Mouse (Mus musculus) small intestine, adult 2 months (tissue): Measurements from ENCODE around the gene Hmga2. TPM values are rescaled to one million over a fixed set of nuclear protein-coding genes. Genes with fewer than 3 reads are reported as not detected.
A peak's percentile ranks its signal among the peaks of the same experiment; 100 is the strongest.

Experiments used
- H3K27ac ChIP-seq: fragments of 200-500 bp; 2 replicates; pipeline ENCODE4 v1.5.1; 2012; ENCODE audit warnings: low read depth, low read length, control low read depth, inconsistent platforms; ENCODE audit not compliant: insufficient read depth
- H3K27me3 ChIP-seq: fragments of 200-500 bp; 2 replicates; pipeline ENCODE4 v1.6.1; 2012; ENCODE audit warnings: mild to moderate bottlenecking, moderate library complexity, low read length, inconsistent platforms; ENCODE audit not compliant: control insufficient read depth, insufficient read depth
- H3K36me3 ChIP-seq: fragments of 200-500 bp; 2 replicates; pipeline ENCODE4 v1.6.1; 2012; ENCODE audit warnings: mild to moderate bottlenecking, low read length, control low read depth, inconsistent platforms; ENCODE audit not compliant: control insufficient read depth, insufficient read depth
- H3K4me1 ChIP-seq: fragments of 200-500 bp; 2 replicates; pipeline ENCODE4 v1.6.1; 2012; ENCODE audit warnings: low read length, inconsistent platforms, mixed read lengths; ENCODE audit not compliant: control insufficient read depth, insufficient read depth, insufficient read length
- H3K4me3 ChIP-seq: fragments of 200-500 bp; 2 replicates; pipeline ENCODE4 v1.5.1; 2012; ENCODE audit warnings: low read depth, mild to moderate bottlenecking, control low read depth, inconsistent platforms, low read length, moderate library complexity
- CTCF ChIP-seq: fragments of 200-500 bp; IDR thresholded peaks from 2 replicates; pipeline ENCODE4 v1.5.1; 2012; ENCODE audit warnings: low read depth, mild to moderate bottlenecking, control low read depth, inconsistent platforms, low read length, moderate library complexity, mixed read lengths; ENCODE audit not compliant: insufficient replicate concordance, insufficient read length; ENCODE audit errors: extremely low read depth
- POLR2A ChIP-seq: fragments of 200-500 bp; IDR thresholded peaks from 2 replicates; pipeline ENCODE4 v1.6.1; 2012; ENCODE audit warnings: low read depth, mild to moderate bottlenecking, control low read depth, inconsistent platforms, low read length, moderate library complexity
- WGBS: fragments of 180-500 bp; shearing (Covaris S2); methylation state at CpG from one replicate; pipeline ENCODE4 v1.1.7; 2018; 5-methylcytosine and 5-hydroxymethylcytosine counted together
- polyA plus RNA-seq: library from polyadenylated mRNA; depleted of rRNA; stranded (reverse); fragments of >200 nt; gene quantifications from 2 replicates; pipeline ENCODE4 v1.2.3, GENCODE M21; 2012

Gene Hmga2
- polyA plus RNA-seq, 1 experiment = 1.1 TPM

GRCm38 (mm10) chr10:120394740-120395139 is 81.5 kb downstream of the Hmga2 start:
- Histone ChIP-seq H3K36me3 (no peaks in the 10 kb centered on the region), H3K27me3 (no peaks in the 10 kb centered on the region), H3K4me3 (no peak overlapping the region), H3K4me1 (peaks cover 6% of the 10 kb centered on the region; the same call in 1 of the 2 replicates), H3K27ac (no peak overlapping the region)
- WGBS = 79% methylated on average over 9 of the region's 9 CpGs
- TF ChIP-seq POLR2A = no peak

GRCm38 (mm10) chr10:120391971-120392716 is 84.1 kb downstream of the Hmga2 start:
- TF ChIP-seq POLR2A (no peak), CTCF (no peak)
- no peaks in the 10 kb centered on the region for H3K27me3 ChIP-seq
- no peak overlapping the region for H3K4me3 ChIP-seq
- H3K36me3 ChIP-seq = no peaks in the 10 kb centered on the region
- WGBS = 31% methylated on average over 14 of the region's 14 CpGs
- H3K4me1 ChIP-seq = peaks cover 6% of the 10 kb centered on the region; the same call in 1 of the 2 replicates
- H3K27ac ChIP-seq = peak overlapping the region; percentile 42; the same call in 1 of the 2 replicates

- Histone ChIP-seq H3K4me1 (peaks cover 6% of the 10 kb centered on the region; the same call in 1 of the 2 replicates), H3K27ac (peak overlapping the region; percentile 94), H3K27me3 (no peaks in the 10 kb centered on the region), H3K36me3 (no peaks in the 10 kb centered on the region), H3K4me3 (peak overlapping the region; percentile 61)
- TF ChIP-seq POLR2A (no peak), CTCF (no peak)
- WGBS = 24% methylated on average over 28 of the region's 28 CpGs
These were observed 85.1 kb downstream of the Hmga2 start for GRCm38 (mm10) chr10:120390912-120391835.

GRCm38 (mm10) chr10:120389707-120390106 is 86.6 kb downstream of the Hmga2 start:
- WGBS = 67% methylated on average over 6 of the region's 6 CpGs
- no peak for TF ChIP-seq POLR2A
- TF ChIP-seq CTCF = no peak
- H3K4me3 ChIP-seq = no peak overlapping the region
- H3K4me1 ChIP-seq = peaks cover 6% of the 10 kb centered on the region; the same call in 1 of the 2 replicates
- no peaks in the 10 kb centered on the region for H3K27me3 ChIP-seq
- H3K27ac ChIP-seq = no peak overlapping the region
- no peaks in the 10 kb centered on the region for H3K36me3 ChIP-seq

- H3K4me1 ChIP-seq = peaks cover 6% of the 10 kb centered on the region; the same call in 1 of the 2 replicates
- whole genome bisulfite sequencing = 49% methylated on average over 10 of the region's 10 CpGs
- no peaks in the 10 kb centered on the region for H3K36me3 ChIP-seq
- no peaks in the 10 kb centered on the region for H3K27me3 ChIP-seq
- no peak overlapping the region for H3K4me3 ChIP-seq
- no peak overlapping the region for H3K27ac ChIP-seq
- TF ChIP-seq CTCF (no peak), POLR2A (no peak)
These were observed 87.3 kb downstream of the Hmga2 start for GRCm38 (mm10) chr10:120388966-120389365.

GRCm38 (mm10) chr10:120388400-120388871 is 87.8 kb downstream of the Hmga2 start:
- Histone ChIP-seq H3K4me1 (peaks cover 3% of the 10 kb centered on the region; the same call in 1 of the 2 replicates), H3K27ac (no peak overlapping the region), H3K36me3 (no peaks in the 10 kb centered on the region), H3K27me3 (no peaks in the 10 kb centered on the region), H3K4me3 (no peak overlapping the region)
- WGBS = 48% methylated on average over 8 of the region's 8 CpGs
- TF ChIP-seq CTCF (no peak), POLR2A (no peak)

GRCm38 (mm10) chr10:120387105-120387504 is 89.2 kb downstream of the Hmga2 start:
- H3K36me3 ChIP-seq = no peaks in the 10 kb centered on the region
- no peak overlapping the region for H3K4me3 ChIP-seq
- H3K27ac ChIP-seq = no peak overlapping the region
- H3K4me1 ChIP-seq = no peaks in the 10 kb centered on the region; the same call in 1 of the 2 replicates
- TF ChIP-seq POLR2A (no peak), CTCF (no peak)
- H3K27me3 ChIP-seq = no peaks in the 10 kb centered on the region
- 78% methylated on average over 8 of the region's 8 CpGs for WGBS
